Mouse (Mus musculus) stomach, adult 2 months (tissue): ENCODE measurements around the gene Gm4177. TPM values are rescaled to one million over a fixed set of nuclear protein-coding genes. Genes with fewer than 3 reads are reported as not detected.

Experiments used
- polyA plus RNA-seq: library from polyadenylated mRNA; depleted of rRNA; stranded (reverse); fragments of >200 nt; gene quantifications from 2 replicates; pipeline ENCODE4 v1.2.3, GENCODE M21; 2012; rRNA removed

Gene Gm4177
- not detected in 2 replicates for polyA plus RNA-seq

GRCm38 (mm10) chr7:21796628-21797027 lies at the start of gene Gm4177:
Gene Gm4177, minus strand, starts transcription at chr7:21796728.

DNA sequence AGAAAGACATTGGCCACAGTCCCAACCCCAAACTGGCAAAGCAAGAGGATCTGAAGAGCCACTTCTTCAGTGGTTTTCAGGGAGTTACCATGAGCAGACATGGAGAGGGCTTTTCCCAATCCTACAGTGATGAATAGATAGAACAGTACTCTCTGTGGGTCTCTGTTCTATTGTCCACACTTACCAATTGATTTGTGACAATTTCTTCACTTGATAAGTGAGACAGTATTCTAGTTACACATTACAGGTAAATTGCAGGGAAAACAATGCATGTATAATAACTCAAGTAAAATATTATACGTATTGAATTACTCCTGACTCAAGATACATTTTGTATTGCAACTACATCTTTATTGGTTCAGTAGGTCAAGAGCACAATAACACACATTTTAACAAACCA lies 47.6 kb upstream of the Gm4177 start, which contains the start of gene Gm5725:
TSS of gene Gm5725 (minus strand) at position 101 of the 400 bp plus-strand sequence.

DNA sequence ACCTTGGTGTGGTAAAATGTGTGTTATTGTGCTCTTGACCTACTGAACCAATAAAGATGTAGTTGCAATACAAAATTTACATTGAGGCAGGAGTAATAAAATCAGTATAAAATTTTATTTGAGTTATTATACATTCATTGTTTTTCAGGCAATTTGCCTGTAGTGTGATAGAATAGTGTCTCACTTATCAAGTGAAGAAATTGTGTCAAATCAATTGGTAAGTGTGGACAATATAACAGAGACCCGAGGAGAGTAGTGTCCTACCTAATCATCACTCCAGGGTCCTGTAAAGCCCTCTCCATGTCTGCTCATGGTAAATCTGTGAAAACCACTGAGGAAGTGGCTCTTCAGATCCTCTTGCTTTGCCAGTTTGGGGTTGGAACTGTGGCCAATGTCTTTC lies 35.5 kb upstream of the Gm4177 start, which contains the start of gene Vmn1r135:
TSS of gene Vmn1r135 (plus strand) at position 301 of the 400 bp plus-strand sequence.

GRCm38 (mm10) chr7:21761375-21761774 lies 35.2 kb downstream of the Gm4177 start, which contains the start of gene Gm4175:
Gene Gm4175, minus strand, starts transcription at chr7:21761475.

Other genes starting within 250 kb of the Gm4177 start
- not detected in 2 replicates for gene Vmn1r132, start 182.6 kb downstream of the Gm4177 start, polyA plus RNA-seq
- gene Gm4175, start 35.3 kb downstream of the Gm4177 start, polyA plus RNA-seq, result not detected in 2 replicates
- gene Vmn1r135, start 35.6 kb upstream of the Gm4177 start, polyA plus RNA-seq, result not detected in 2 replicates
- not detected in 2 replicates for gene Gm5725, start 47.5 kb upstream of the Gm4177 start, polyA plus RNA-seq
- not detected in 2 replicates for gene Gm5891, start 124.6 kb upstream of the Gm4177 start, polyA plus RNA-seq
- gene Vmn1r137, start 197.9 kb upstream of the Gm4177 start, polyA plus RNA-seq, result not detected in 2 replicates
- gene Vmn1r138, start 232.2 kb upstream of the Gm4177 start, polyA plus RNA-seq, result not detected in 2 replicates